Mouse (Mus musculus): ENCODE results near the gene Hist1h1a. TPM values are rescaled to one million over a fixed set of nuclear protein-coding genes. Genes with fewer than 3 reads are reported as not detected.

The Hist1h1a gene
- total RNA-seq, 2 experiments from 2014 or later: 4.3 to 5.4 TPM

GRCm38 (mm10) chr13:23743963-23744362, 19.5 kb upstream of the Hist1h1a start:
- no peak for DNase-seq

GRCm38 (mm10) chr13:23744421-23745380, 18.8 kb upstream of the Hist1h1a start:
- no peak for DNase-seq

DNA sequence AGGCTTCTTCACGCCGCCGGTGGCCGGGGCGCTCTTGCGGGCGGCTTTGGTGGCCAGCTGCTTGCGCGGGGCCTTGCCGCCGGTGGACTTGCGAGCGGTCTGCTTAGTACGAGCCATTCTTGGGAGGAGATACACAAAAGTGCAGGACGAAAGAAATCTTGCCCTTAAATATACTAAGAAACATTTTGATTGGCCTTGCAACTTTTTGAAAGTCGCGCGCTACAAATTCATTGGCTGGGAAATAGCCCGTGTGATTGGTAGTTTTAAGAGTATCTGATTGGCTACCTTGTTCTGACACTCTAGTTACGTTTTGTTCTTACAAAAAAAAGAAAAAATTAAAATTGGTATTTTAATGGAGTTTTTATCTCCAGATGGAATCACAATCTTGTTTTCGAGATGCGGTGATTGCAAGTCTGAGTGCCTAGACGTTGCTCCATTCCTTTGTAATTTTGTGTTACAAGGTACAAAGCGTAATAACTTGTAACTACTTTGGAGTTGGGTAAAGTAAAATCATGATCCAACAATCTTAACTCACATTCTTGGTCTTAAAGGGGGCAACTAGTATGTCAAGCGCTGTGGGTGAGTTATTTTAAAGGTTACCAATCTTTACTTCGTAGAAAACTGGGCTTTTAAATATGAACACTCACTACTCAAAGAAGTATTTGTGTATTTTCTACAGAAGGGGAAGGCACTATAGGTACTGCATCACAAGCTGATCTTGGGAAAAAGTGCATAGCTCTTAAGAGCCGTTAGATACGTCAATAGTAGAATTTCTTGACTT, 17.9 kb upstream of the Hist1h1a start, which contains the start of gene Hist1h3c:
Gene Hist1h3c, minus strand, starts transcription at position 222 of the 781 bp plus-strand sequence.
- DNase-seq: peak; percentile 82 to 95

- DNase-seq: peak; percentile 83 to 85
Observed at GRCm38 (mm10) chr13:23746201-23747080, 17.0 kb upstream of the Hist1h1a start, which contains the start of gene Hist1h2bb. Gene Hist1h2bb (plus strand): TSS chr13:23746734.

DNA sequence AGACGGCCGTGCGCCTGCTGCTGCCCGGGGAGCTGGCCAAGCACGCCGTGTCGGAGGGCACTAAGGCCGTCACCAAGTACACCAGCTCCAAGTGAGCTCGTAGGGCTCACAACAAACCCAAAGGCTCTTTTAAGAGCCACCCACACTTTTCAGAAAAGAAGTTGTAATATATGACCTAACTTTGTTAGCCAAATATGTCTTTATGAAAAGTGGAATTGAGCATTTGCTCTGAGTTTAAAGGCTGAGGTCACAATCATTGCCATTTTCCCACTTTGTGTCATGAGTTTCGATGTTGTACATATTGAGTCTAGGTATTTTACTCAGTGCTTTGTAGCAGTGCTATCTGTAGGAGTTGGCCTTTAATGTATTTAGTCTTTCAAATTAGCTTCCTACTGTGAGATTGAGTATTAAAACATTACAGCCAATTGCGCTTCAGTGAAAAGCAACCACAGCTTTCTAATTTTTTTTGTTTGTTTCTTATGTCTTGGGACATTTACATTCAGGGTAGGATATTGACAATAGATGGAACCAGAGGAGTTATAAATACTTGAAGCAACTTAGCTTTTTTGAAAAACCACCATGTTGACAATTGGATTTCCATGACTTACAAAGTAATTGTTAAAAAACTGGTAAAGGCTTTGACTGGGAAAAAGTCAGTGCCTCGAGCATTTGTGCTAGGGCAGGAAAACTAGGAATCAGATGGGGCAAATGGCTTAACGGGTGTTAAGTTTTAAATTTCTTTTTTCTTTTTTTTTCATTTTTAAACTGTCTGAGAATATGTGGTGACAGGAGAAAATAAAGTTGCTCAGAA, 16.2 kb upstream of the Hist1h1a start:
- DNase-seq: no peak

DNA sequence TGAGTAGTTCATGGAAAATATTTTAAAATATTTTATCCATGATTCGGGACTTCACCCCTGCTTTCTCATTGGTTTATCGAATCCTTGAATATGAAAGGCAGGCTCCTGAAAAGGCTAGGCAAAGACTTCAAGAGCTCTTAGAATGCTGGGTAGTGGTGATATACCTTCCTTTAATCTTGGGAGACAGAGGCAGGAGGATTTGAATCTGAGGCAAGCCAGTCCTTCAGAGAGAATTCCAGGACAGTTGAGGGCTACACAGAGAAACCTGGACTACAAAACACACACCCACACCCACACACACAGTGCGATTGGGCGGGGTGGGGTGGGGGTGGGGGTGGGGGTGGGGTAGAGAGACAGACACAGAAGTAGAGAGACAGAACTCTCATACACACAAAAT, 15.6 kb upstream of the Hist1h1a start:
- no peak for DNase-seq

DNA sequence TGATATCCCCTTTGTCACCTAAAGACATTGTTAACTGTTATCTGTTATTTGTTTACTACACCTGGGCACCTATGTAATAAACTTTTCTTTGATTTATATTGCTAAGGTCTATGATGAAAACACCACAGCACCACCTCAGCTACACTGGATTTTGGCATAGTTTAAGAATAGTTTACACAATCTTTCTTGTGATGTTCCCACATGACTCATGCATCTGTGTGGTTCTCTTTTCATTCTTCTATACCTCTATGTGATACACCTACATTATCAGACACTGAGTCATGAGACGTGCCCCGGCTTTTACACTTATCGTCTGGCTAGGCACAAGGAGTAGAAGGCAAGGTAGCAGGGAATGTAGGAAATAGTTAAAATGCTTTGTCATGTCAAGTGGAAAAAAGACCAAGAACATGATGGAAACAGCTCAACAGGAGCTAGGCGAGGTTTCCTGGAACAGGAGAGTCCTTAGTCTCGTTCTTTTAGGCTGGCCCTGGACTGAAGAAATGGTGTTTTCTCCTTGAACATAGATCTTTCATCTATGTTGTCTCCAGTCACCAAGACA, 13.8 kb upstream of the Hist1h1a start:
- no peak for DNase-seq

- peak; percentile 42 to 54 for DNase-seq
Observed at GRCm38 (mm10) chr13:23750839-23751477, 12.5 kb upstream of the Hist1h1a start, which contains the start of gene Hist1h2ab. Gene Hist1h2ab (plus strand): TSS chr13:23751126.

GRCm38 (mm10) chr13:23751478-23751956, 11.9 kb upstream of the Hist1h1a start:
- DNase-seq: no peak

GRCm38 (mm10) chr13:23752067-23752741, 11.3 kb upstream of the Hist1h1a start, which contains the start of gene Hist1h3b:
Gene Hist1h3b (plus strand): TSS chr13:23752267.
- DNase-seq: peak; percentile 80 to 89

GRCm38 (mm10) chr13:23752742-23753172, 10.7 kb upstream of the Hist1h1a start:
- no peak for DNase-seq

DNA sequence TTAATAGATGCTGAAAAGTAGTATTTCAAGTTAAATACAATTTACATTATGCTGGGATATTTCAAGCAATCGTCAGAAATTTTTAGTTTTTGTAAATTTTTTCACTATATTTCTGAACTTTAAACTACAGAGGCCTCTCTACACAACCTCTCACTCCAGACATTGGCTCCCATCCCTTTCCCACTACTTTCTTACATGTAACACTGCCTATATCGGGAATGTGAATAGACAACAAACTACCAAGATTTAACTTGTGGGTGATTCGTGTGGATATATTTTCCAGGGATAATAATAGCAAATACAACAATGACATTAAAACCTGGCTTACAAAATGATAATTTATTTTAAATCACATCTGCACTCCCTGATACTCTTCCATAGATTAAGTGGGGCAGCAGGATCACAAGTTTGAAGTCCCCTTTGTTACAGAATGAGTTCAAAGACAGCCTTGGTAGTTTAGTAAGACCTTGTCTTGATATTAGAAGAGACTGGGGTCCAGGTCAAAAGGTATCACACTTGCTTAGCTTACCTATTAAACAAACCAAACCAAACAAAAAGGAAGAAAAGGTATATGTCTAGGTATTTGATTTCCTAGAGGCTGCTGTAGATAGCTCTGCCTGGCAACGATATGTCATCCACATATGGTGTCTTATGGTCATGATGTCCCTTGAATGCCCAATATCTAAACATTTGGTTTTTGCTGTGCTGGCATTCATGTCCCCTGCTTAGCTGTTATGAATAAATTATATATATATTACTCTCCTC, 10.0 kb upstream of the Hist1h1a start:
- DNase-seq: no peak

DNA sequence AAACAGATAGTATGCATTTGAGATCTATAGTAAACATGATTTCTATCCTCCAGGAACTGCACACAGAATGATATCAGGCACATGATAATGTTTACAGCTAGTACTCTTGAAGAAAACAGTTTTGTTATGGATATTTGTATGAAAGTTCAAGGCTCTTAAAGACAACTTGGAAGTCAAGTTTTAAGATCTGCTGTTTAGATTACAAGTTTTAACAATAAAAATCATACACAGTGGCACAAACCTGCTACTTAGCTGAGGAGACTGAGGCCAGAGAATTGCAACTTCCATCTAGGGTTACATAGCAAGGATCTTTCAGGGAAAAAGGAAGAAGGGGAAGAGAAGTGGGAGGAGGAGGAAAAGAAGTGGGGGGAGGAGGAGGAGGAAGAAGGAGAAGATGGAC, 8.5 kb upstream of the Hist1h1a start:
- DNase-seq: no peak

DNA sequence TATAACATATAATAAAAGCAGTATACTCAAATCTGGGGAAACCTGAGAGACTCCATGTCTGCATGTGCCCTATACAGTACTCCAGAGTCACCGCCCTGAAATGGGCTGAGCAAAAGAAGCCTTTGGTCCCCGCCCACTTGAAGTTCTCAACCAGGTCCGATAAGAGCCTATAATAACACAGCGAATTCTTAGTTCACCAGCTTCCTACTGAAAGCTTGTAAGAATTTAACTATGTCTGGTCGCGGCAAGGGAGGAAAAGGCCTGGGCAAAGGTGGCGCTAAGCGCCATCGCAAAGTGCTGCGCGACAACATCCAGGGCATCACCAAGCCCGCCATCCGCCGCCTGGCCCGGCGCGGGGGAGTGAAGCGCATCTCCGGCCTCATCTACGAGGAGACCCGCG, 6.7 kb upstream of the Hist1h1a start, which contains the start of gene Hist1h4b:
Gene Hist1h4b, plus strand, starts transcription at position 224 of the 400 bp plus-strand sequence.
- DNase-seq: peak; percentile 90 to 91

- DNase-seq: no peak
Observed at GRCm38 (mm10) chr13:23757211-23757773, 6.2 kb upstream of the Hist1h1a start.

GRCm38 (mm10) chr13:23757921-23758320, 5.5 kb upstream of the Hist1h1a start:
- DNase-seq: no peak

DNA sequence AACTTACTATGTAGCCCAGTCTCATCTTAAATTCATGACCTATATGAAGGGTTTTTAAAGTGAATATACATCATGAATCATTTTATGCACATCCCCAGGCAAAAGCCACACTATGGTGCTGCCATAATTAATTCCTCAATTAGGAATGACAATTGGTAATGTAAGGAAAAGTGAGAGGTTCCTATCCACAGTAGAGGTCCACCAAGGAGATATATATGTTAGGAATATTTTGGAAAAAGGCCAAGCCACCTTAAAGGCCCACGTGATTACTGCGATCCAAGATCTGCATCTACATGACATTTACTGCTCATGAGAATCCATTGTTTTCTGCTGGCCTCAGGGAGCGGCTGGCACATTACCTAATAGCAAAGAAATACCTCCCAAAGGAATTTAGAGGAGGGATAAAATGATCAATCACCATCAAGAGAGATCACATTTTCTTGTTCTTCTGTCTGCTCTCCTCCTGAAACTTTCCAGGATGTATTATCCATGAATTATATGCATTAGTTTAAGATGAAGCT, 4.2 kb upstream of the Hist1h1a start:
- no peak for DNase-seq

DNA sequence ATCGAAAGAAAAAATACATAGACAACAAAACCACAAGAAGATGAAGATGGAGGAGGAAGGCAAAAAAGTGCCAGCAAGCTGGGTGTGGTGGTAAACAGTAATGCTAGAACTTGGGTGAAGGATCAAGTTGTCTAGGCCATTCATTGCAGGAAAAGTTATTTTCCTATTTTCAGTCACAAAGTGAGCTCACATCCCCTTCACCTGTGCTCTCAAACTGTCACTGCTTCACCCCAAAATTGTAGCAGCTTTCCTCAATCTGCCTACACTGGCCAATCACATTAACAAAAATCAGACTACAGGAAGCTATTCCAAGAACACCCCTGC, 3.6 kb upstream of the Hist1h1a start:
- DNase-seq: no peak

Data from heart, adult 18-20 months (tissue).